Mouse (Mus musculus): ENCODE measurements around the gene A430078G23Rik. TPM values are rescaled to one million over a fixed set of nuclear protein-coding genes. Genes with fewer than 3 reads are reported as not detected.
"Not testable (repeated sequence)": the region's sequence is repeated elsewhere in the genome, so short reads cannot be mapped to it uniquely, and the experiment has no call there.

The A430078G23Rik gene
- polyA plus RNA-seq, 1 experiment: 28.3 TPM

DNA sequence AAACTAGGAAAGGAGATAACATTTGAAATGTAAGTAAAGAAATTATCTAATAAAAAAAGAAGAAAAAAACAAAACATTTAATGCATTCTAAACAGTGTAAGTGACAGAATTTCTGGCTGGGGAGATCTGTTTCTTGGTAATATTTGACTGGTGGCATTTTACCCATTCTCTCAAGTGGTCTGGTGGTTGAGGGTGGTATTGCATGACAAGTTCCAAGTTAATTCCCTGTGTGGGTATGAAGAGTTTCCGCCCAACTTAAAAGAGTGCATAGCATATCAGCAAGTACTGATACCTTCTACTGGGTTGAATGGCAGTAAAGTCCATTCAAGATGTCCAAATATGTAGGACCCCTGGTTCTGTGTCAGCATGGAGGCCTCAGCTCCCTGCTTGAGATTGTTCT, 17.3 kb upstream of the A430078G23Rik start:
- Histone ChIP-seq H3K27me3 (ENCODE audit: control insufficient read depth, insufficient read depth, low read length) (no peaks in the 10 kb centered on the region), H3K4me3 (ENCODE audit: extremely low read depth, insufficient read depth, insufficient read length) (no peak overlapping the region), H3K4me1 (ENCODE audit: control insufficient read depth, insufficient read depth, insufficient read length) (no peaks in the 10 kb centered on the region), H3K27ac (ENCODE audit: insufficient read depth, low read length) (no peak overlapping the region), H3K36me3 (ENCODE audit: control insufficient read depth, insufficient read depth, low read length) (no peaks in the 10 kb centered on the region)
- no peak for DNase-seq (ENCODE audit: low read depth in 1 of 2, low spot score in 2 of 2)
- TF ChIP-seq POLR2A (IDR thresholded peaks at IDR 0.05; ENCODE audit: low read depth, low read length) (no peak), CTCF (IDR thresholded peaks at IDR 0.05; ENCODE audit: extremely low read depth, insufficient read depth, insufficient read length, insufficient replicate concordance) (no peak)
- 84% methylated on average over 1 of the region's 1 CpGs for WGBS

DNA sequence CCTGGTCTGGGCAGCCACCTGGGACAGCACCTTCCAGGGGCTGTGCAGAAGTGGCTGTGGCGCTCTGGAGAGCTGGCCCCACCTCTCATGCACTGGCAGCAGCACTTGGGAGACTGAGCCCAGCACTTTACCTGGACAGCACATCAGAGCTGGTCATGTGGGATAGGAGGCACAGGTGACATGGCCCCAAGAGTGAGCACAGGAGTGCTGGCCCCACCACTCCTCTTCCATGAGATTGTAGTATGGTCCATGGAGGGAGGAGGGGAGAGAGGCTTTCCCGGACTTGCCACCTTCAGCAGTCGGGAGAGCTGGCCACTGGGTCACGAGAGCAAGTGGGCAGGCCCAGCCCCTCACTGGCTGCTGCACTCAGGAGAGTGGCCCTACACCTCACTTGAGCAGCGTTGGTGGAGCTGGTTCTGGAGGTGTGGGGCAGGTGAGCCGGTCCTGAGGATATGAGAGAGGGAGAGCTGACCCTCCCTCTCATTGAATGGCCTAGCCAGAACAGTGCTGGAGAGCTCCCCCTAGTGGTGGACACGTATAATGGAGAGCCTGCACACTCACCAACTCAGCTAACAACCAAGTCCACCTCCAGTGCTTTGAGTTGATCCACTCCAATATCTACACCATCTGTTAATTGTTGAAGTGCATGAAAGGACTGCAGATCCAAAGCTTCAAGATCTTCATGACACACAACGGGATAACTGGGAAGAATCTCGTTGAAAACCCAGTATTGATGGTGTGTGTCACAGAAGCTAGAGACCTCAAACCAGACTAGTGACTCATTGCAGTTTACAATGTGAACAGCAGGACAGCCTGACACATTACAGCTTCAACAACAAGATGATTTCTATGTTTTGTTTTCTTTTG, 16.3 kb upstream of the A430078G23Rik start:
- 59% methylated on average over 9 of the region's 9 CpGs for WGBS
- DNase-seq (ENCODE audit: low read depth in 1 of 2, low spot score in 2 of 2): peak in 1 of 2 experiments; percentile 59

DNA sequence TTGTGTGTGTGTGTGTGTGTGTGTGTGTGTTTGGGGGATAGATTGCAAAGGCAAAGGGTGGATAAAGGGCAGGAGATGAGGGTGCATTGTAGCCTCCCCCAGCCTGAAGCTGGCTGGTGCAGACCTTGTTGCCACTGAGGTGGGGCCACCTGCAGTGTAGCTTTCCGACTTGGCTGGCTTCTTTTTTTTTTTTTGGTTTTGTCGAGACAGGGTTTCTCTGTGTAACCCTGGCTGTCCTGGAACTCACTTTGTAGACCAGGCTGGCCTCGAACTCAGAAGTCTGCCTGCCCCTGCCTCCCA, 15.7 kb upstream of the A430078G23Rik start:
- not testable (repeated sequence) for H3K4me1 ChIP-seq (ENCODE audit: control insufficient read depth, insufficient read depth, insufficient read length); H3K27ac ChIP-seq (ENCODE audit: insufficient read depth, low read length); H3K36me3 ChIP-seq (ENCODE audit: control insufficient read depth, insufficient read depth, low read length); H3K27me3 ChIP-seq (ENCODE audit: control insufficient read depth, insufficient read depth, low read length); H3K4me3 ChIP-seq (ENCODE audit: extremely low read depth, insufficient read depth, insufficient read length); DNase-seq (ENCODE audit: low read depth in 1 of 2, low spot score in 2 of 2)
- 91% methylated on average over 3 of the region's 3 CpGs for WGBS

More for the DNA sequence above, 16.3 kb upstream of the A430078G23Rik start:
- TF ChIP-seq CTCF (IDR thresholded peaks at IDR 0.05; ENCODE audit: extremely low read depth, insufficient read depth, insufficient read length, insufficient replicate concordance) (peak; percentile 74; the same call in 1 of the 2 replicates), POLR2A (IDR thresholded peaks at IDR 0.05; ENCODE audit: low read depth, low read length) (no peak)
- Histone ChIP-seq H3K27me3 (ENCODE audit: control insufficient read depth, insufficient read depth, low read length) (no peaks in the 10 kb centered on the region), H3K27ac (ENCODE audit: insufficient read depth, low read length) (no peak overlapping the region), H3K4me3 (ENCODE audit: extremely low read depth, insufficient read depth, insufficient read length) (no peak overlapping the region), H3K36me3 (ENCODE audit: control insufficient read depth, insufficient read depth, low read length) (no peaks in the 10 kb centered on the region), H3K4me1 (ENCODE audit: control insufficient read depth, insufficient read depth, insufficient read length) (no peaks in the 10 kb centered on the region)

DNA sequence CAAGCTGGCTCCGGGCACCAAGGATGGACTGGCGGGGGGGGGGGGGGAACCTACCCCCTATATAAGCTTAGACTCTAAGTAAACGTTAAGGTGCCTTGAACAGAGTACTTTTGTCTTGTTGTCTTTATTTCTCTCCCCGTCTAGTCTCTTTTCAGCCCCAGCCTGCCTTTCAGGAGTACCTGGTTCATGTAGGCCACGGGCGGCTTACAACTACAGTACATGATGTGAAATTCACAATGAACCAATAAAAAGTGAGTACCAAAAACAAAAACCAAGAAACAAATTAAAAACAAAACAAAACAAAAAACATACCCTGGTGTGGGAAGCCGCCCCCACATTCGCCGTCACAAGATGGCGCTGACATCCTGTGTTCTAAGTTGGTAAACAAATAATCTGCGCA, 15.2 kb upstream of the A430078G23Rik start:
- no peak for TF ChIP-seq CTCF (IDR thresholded peaks at IDR 0.05; ENCODE audit: extremely low read depth, insufficient read depth, insufficient read length, insufficient replicate concordance)
- no peak for TF ChIP-seq POLR2A (IDR thresholded peaks at IDR 0.05; ENCODE audit: low read depth, low read length)
- 92% methylated on average over 11 of the region's 11 CpGs for WGBS
- Histone ChIP-seq H3K4me3 (ENCODE audit: extremely low read depth, insufficient read depth, insufficient read length) (no peak overlapping the region), H3K27ac (ENCODE audit: insufficient read depth, low read length) (no peak overlapping the region), H3K27me3 (ENCODE audit: control insufficient read depth, insufficient read depth, low read length) (no peaks in the 10 kb centered on the region), H3K4me1 (ENCODE audit: control insufficient read depth, insufficient read depth, insufficient read length) (no peaks in the 10 kb centered on the region), H3K36me3 (ENCODE audit: control insufficient read depth, insufficient read depth, low read length) (no peaks in the 10 kb centered on the region)
- no peak for DNase-seq (ENCODE audit: low read depth in 1 of 2, low spot score in 2 of 2)

DNA sequence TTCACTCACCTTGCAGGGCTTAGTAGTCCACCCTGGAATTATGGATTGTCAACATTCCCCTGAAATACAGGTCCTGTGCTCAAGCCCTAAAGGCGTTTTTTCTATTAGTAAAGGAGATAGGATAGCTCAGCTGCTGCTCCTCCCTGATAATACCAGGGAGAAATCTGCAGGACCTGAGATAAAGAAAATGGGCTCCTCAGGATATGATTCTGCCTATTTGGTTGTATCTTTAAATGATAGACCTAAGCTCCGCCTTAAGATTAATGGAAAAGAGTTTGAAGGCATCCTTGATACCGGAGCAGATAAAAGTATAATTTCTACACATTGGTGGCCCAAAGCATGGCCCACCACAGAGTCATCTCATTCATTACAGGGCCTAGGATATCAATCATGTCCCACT, 12.5 kb upstream of the A430078G23Rik start:
- not testable (repeated sequence) for H3K36me3 ChIP-seq (ENCODE audit: control insufficient read depth, insufficient read depth, low read length); H3K27me3 ChIP-seq (ENCODE audit: control insufficient read depth, insufficient read depth, low read length); DNase-seq (ENCODE audit: low read depth in 1 of 2, low spot score in 2 of 2); H3K27ac ChIP-seq (ENCODE audit: insufficient read depth, low read length); H3K4me3 ChIP-seq (ENCODE audit: extremely low read depth, insufficient read depth, insufficient read length); H3K4me1 ChIP-seq (ENCODE audit: control insufficient read depth, insufficient read depth, insufficient read length)
- 85% methylated on average over 3 of the region's 3 CpGs for WGBS

DNA sequence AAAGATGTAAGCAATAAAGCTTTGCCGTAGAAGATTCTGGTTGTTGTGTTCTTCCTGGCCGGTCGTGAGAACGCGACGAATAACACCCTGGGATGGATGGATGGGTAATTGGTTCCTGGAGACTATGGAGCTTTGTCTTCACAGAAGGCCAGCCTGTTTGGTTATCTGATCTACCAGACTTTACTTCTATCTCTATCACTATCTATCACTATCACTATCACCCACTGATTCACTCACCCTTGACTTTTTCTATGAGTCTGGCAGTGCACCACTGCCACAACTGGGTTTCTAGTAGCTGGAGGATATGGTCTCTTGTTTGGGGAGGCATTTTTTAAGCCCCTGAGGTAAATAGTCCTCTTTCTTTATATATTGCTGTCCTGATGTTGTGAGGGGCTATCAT, 7.9 kb upstream of the A430078G23Rik start:
- TF ChIP-seq POLR2A (IDR thresholded peaks at IDR 0.05; ENCODE audit: low read depth, low read length): no peak
- TF ChIP-seq CTCF (IDR thresholded peaks at IDR 0.05; ENCODE audit: extremely low read depth, insufficient read depth, insufficient read length, insufficient replicate concordance): no peak
- 92% methylated on average over 6 of the region's 6 CpGs for WGBS
- DNase-seq (ENCODE audit: low read depth in 1 of 2, low spot score in 2 of 2): no peak
- H3K36me3 ChIP-seq (ENCODE audit: control insufficient read depth, insufficient read depth, low read length): no peaks in the 10 kb centered on the region
- no peak overlapping the region for H3K4me3 ChIP-seq (ENCODE audit: extremely low read depth, insufficient read depth, insufficient read length)
- H3K4me1 ChIP-seq (ENCODE audit: control insufficient read depth, insufficient read depth, insufficient read length): peaks cover 3% of the 10 kb centered on the region; the same call in 1 of the 2 replicates
- H3K27me3 ChIP-seq (ENCODE audit: control insufficient read depth, insufficient read depth, low read length): no peaks in the 10 kb centered on the region
- no peak overlapping the region for H3K27ac ChIP-seq (ENCODE audit: insufficient read depth, low read length)

DNA sequence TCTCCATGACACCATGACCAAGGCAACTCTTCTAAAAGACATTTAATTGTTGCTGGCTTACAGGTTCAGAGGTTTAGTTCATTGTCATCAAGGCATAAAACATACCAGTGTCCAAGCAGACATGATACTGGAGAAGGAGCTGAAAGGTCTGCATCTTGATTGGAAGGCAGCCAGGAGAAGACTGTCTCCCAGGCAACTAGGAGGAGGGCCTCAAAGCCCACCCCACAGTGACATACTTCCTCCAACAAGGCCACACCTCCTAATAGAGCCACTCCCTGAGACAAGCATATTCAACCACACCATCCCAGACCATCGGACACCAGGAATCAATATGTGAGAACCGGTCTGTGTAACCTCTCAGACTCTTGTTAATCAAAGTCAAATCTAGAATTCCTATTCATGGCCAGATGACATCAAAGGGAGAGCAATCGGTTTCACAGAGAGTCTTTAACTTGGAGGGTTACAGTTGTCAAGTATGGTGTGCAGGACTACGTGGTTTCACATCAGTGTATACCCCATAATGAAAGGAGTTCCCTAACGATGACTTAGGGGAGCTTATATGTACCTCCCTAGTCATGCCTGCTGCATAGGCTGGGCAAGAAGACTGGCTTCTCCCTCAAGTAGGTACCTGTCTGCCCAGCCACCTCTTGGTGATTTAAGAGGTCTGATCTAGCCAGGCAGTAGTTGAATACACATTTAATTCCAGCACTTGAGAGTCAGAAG, 6.4 kb upstream of the A430078G23Rik start:
- DNase-seq (ENCODE audit: low read depth in 1 of 2, low spot score in 2 of 2): no peak
- H3K4me3 ChIP-seq (ENCODE audit: extremely low read depth, insufficient read depth, insufficient read length): no peak overlapping the region
- H3K4me1 ChIP-seq (ENCODE audit: control insufficient read depth, insufficient read depth, insufficient read length): peaks cover 3% of the 10 kb centered on the region; the same call in 1 of the 2 replicates
- H3K27ac ChIP-seq (ENCODE audit: insufficient read depth, low read length): no peak overlapping the region
- H3K36me3 ChIP-seq (ENCODE audit: control insufficient read depth, insufficient read depth, low read length): no peaks in the 10 kb centered on the region
- WGBS: 83% methylated on average over 5 of the region's 5 CpGs
- TF ChIP-seq CTCF (IDR thresholded peaks at IDR 0.05; ENCODE audit: extremely low read depth, insufficient read depth, insufficient read length, insufficient replicate concordance) (no peak), POLR2A (IDR thresholded peaks at IDR 0.05; ENCODE audit: low read depth, low read length) (no peak)
- H3K27me3 ChIP-seq (ENCODE audit: control insufficient read depth, insufficient read depth, low read length): no peaks in the 10 kb centered on the region
